Mouse (Mus musculus): Measurements from ENCODE around the gene Gid8. TPM values are rescaled to one million over a fixed set of nuclear protein-coding genes. Genes with fewer than 3 reads are reported as not detected.

Gene Gid8
- total and polyA plus RNA-seq, 3 experiments, result 52.8 to 65.5 TPM; not detected in 1

GRCm38 (mm10) chr2:180684031-180684430 is 25.9 kb upstream of the Gid8 start:
- DNase-seq (ENCODE audit: low read depth, low spot score), result no peak
- H3K27me3 ChIP-seq (ENCODE audit: control insufficient read depth in 1 of 2, insufficient read depth in 2 of 2, low read length in 2 of 2), result no peaks in the 10 kb centered on the region
- H3K27ac ChIP-seq (ENCODE audit: control insufficient read depth, low read depth, low read length), result peak overlapping the region; percentile 3; the same call in 1 of the 2 replicates
- no peak overlapping the region for H3K9ac ChIP-seq (ENCODE audit: control insufficient read depth, low read depth, low read length, poor library complexity, severe bottlenecking)
- no peak overlapping the region for H3K4me3 ChIP-seq (ENCODE audit: control insufficient read depth in 1 of 2, insufficient read depth in 1 of 2, low read depth in 2 of 2, low read length in 2 of 2)
- peaks cover 0 to 15% of the 10 kb centered on the region in 2 experiments; a peak in 2 of 4 replicates for H3K4me1 ChIP-seq (ENCODE audit: control insufficient read depth in 1 of 2, insufficient read depth in 2 of 2, low read length in 2 of 2)
- peaks cover 6% of the 10 kb centered on the region; the same call in 1 of the 2 replicates for H3K79me2 ChIP-seq (ENCODE audit: control insufficient read depth, insufficient read depth, low read length, poor library complexity)
- no peaks in the 10 kb centered on the region for H3K9me3 ChIP-seq (replicated peaks; ENCODE audit: insufficient read depth, low read length)
- TF ChIP-seq ETS1 (IDR thresholded peaks at IDR 0.05; ENCODE audit: low read depth, low read length) (peak; percentile 86), CHD2 (IDR thresholded peaks at IDR 0.05; ENCODE audit: low read length) (no peak), TCF12 (IDR thresholded peaks at IDR 0.05; ENCODE audit: low read depth, low read length) (peak; percentile 90), GATA1 (IDR thresholded peaks at IDR 0.05; ENCODE audit: low read depth, low read length) (peak; percentile 69), POLR2AphosphoS5 (IDR thresholded peaks at IDR 0.05; ENCODE audit: borderline replicate concordance, low read depth, low read length) (no peak), ELF1 (IDR thresholded peaks at IDR 0.05; ENCODE audit: low read depth, low read length) (no peak), NRF1 (IDR thresholded peaks at IDR 0.05; ENCODE audit: insufficient read depth, low read depth, low read length, poor library complexity, severe bottlenecking) (no peak), ZNF384 (IDR thresholded peaks at IDR 0.05; ENCODE audit: low read depth, low read length) (no peak), RCOR1 (IDR thresholded peaks at IDR 0.05; ENCODE audit: low read depth, low read length) (no peak), MAX (IDR thresholded peaks at IDR 0.05; ENCODE audit: low read length) (no peak), NELFE (IDR thresholded peaks at IDR 0.05; ENCODE audit: low read depth, low read length) (no peak), HCFC1 (IDR thresholded peaks at IDR 0.05; ENCODE audit: low read depth, low read length) (0 out of 2 replicates have a peak, but pooled peaks have one; percentile 20), JUND (IDR thresholded peaks at IDR 0.05; ENCODE audit: low read depth, low read length) (no peak), MAZ (IDR thresholded peaks at IDR 0.05; ENCODE audit: low read depth, low read length) (no peak), SIN3A (IDR thresholded peaks at IDR 0.05; ENCODE audit: low read length) (peak; percentile 47; the same call in 1 of the 2 replicates), GABPA (IDR thresholded peaks at IDR 0.05; ENCODE audit: low read depth, low read length) (no peak), EP300 (IDR thresholded peaks at IDR 0.05; ENCODE audit: low read depth in 1 of 2, low read length in 2 of 2) (peak; percentile 32 to 65), USF1 (IDR thresholded peaks at IDR 0.05; ENCODE audit: low read depth, low read length) (peak; percentile 56; the same call in 1 of the 2 replicates), POLR2A (IDR thresholded peaks at IDR 0.05; ENCODE audit: control insufficient read depth in 1 of 2, insufficient read depth in 1 of 2, low read depth in 1 of 2, low read length in 2 of 2, poor library complexity in 1 of 2) (no peak), CTCF (IDR thresholded peaks at IDR 0.05 in 2 of 3, conservative IDR thresholded peaks at IDR 0.05 in 1 of 3; ENCODE audit: control insufficient read depth in 1 of 3, insufficient read depth in 1 of 3, low read depth in 2 of 3, low read length in 3 of 3, poor library complexity in 1 of 3, severe bottlenecking in 1 of 3) (no peak), UBTF (IDR thresholded peaks at IDR 0.05; ENCODE audit: borderline replicate concordance, insufficient read depth, low read depth, low read length) (no peak), ZKSCAN1 (IDR thresholded peaks at IDR 0.05; ENCODE audit: low read depth, low read length) (no peak), ZC3H11A (IDR thresholded peaks at IDR 0.05; ENCODE audit: low read depth, low read length) (no peak), KAT2A (conservative IDR thresholded peaks at IDR 0.05; ENCODE audit: low read depth, low read length) (0 out of 2 replicates have a peak, but pooled peaks have one; percentile 15), MYB (IDR thresholded peaks at IDR 0.05; ENCODE audit: low read depth, low read length) (no peak)
- peaks cover 18 to 39% of the 10 kb centered on the region in 2 experiments for H3K36me3 ChIP-seq (ENCODE audit: control insufficient read depth in 1 of 2, insufficient read depth in 2 of 2, low read length in 2 of 2)

All from MEL (cell line).